Mouse (Mus musculus) bone marrow macrophage, adult 2 months (primary cell): Measurements from ENCODE around the gene Gipc1.

ENCODE experiments used
- CTCF ChIP-seq: IDR thresholded peaks from 2 replicates; pipeline ENCODE4 v1.5.1; 2012; ENCODE audit warnings: low read depth, mild to moderate bottlenecking, low read length, moderate library complexity
- POLR2A ChIP-seq: IDR thresholded peaks from 2 replicates; pipeline ENCODE4 v1.6.1; 2012; ENCODE audit warnings: mild to moderate bottlenecking, low read depth, low read length, borderline replicate concordance

GRCm38 (mm10) chr8:83632083-83632707 lies 20.3 kb upstream of the Gipc1 start:
- TF ChIP-seq POLR2A (no peak), CTCF (no peak)
